Mouse (Mus musculus) forebrain, embryonic 12.5 days (tissue): ENCODE measurements around the gene Olfr1191-ps1. TPM values are rescaled to one million over a fixed set of nuclear protein-coding genes. Genes with fewer than 3 reads are reported as not detected.
"Not testable (repeated sequence)": the region's sequence is repeated elsewhere in the genome, so short reads cannot be mapped to it uniquely, and the experiment has no call there.

Experiments used
- ATAC-seq: fragments of 200-750 bp; cut with Nextera tagmentation; 2 replicates; pipeline ENCODE4 v1.8.0; 2017; ENCODE audit warnings: moderate TSS enrichment; ENCODE audit not compliant: low FRiP score
- H3K27ac ChIP-seq: fragments of 300-500 bp; sonication (generic); 2 replicates; pipeline ENCODE4 v1.5.1; 2016; ENCODE audit warnings: mild to moderate bottlenecking
- H3K27me3 ChIP-seq: fragments of 300-500 bp; sonication (generic); 2 replicates; pipeline ENCODE4 v1.6.1; 2016; ENCODE audit warnings: mild to moderate bottlenecking
- H3K36me3 ChIP-seq: fragments of 300-500 bp; sonication (generic); replicated peaks from 2 replicates; pipeline ENCODE4 v1.6.1; 2016; ENCODE audit warnings: mild to moderate bottlenecking
- H3K4me1 ChIP-seq: fragments of 300-500 bp; sonication (generic); 2 replicates; pipeline ENCODE4 v1.6.1; 2016
- H3K4me2 ChIP-seq: fragments of 300-500 bp; sonication (generic); 2 replicates; pipeline ENCODE4 v1.6.1; 2016; ENCODE audit warnings: mild to moderate bottlenecking, moderate library complexity
- H3K4me3 ChIP-seq: fragments of 300-500 bp; sonication (generic); replicated peaks from 2 replicates; pipeline ENCODE4 v1.5.1; 2016; ENCODE audit warnings: mild to moderate bottlenecking
- H3K9ac ChIP-seq: fragments of 300-500 bp; sonication (generic); 2 replicates; pipeline ENCODE4 v1.6.1; 2016; ENCODE audit warnings: mild to moderate bottlenecking
- H3K9me3 ChIP-seq: fragments of 300-500 bp; sonication (generic); 2 replicates; pipeline ENCODE4 v1.6.1; 2016
- WGBS: fragments of 180-500 bp; shearing (Covaris S2); methylation state at CpG from one replicate; pipeline ENCODE4 v1.1.7; 2016; 5-methylcytosine and 5-hydroxymethylcytosine counted together
- polyA plus RNA-seq: library from polyadenylated mRNA; unstranded; fragments of >200 nt; fragmentation: Nextera tagmentation; extraction: Ambion mirVana; gene quantifications from 2 replicates; pipeline ENCODE4 v1.2.1, GENCODE M21; 2016

The Olfr1191-ps1 gene
- polyA plus RNA-seq = not detected in 2 replicates

DNA sequence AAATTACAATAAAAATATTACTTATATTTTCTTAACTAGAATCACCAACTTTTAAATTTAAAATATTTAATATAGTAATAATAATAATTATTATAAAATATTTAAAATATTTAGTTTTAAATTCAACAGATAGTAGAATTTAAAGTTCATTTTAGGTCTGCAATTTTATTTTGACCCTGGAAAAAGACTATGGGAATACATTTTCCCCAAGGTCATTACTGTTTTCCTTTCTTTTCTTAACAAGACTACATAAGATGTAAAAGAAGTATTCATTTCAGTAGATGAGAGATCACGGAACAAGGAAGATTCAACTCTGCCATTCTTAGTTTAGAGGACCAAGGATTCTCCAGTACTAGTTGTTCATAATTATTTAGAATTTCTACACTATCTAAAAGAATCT, at the start of gene Olfr1191-ps1:
Gene Olfr1191-ps1, plus strand, starts transcription at position 301 of the 400 bp plus-strand sequence.
- H3K4me3 ChIP-seq, H3K27ac ChIP-seq, H3K36me3 ChIP-seq, ATAC-seq, H3K27me3 ChIP-seq, H3K4me2 ChIP-seq, H3K9ac ChIP-seq, H3K9me3 ChIP-seq, H3K4me1 ChIP-seq: not testable (repeated sequence)
- 91% methylated on average over 1 of the region's 1 CpGs for WGBS

DNA sequence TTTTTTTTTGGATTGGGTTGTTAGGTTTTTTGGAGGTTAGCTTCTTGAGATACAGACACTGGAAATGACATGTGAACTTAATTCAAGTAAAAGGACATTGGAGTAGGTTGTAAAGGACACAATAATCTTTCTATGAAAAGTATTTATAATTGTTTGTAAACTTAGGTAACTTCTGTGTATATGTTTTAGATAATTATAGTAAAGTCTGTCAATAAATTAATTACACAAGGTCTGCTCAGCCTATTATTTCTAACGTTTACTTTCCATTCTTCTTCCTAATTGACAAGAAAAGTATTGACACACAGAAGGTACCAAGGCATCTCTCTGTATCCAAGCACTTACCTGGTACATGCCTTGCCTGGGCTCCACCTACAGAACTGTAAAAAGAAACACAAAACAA, 7.9 kb downstream of the Olfr1191-ps1 start, which contains the start of gene Olfr1192-ps1:
Gene Olfr1192-ps1, plus strand, starts transcription at position 301 of the 400 bp plus-strand sequence.
- Histone ChIP-seq H3K4me1 (no peaks in the 10 kb centered on the region), H3K9ac (no peak within 1 kb of the TSS), H3K4me2 (no peak within 1 kb of the TSS), H3K27ac (no peak within 1 kb of the TSS), H3K9me3 (no peaks in the 10 kb centered on the region), H3K4me3 (no peak within 1 kb of the TSS), H3K27me3 (no peaks in the 10 kb centered on the region), H3K36me3 (no peaks in the 10 kb centered on the region)
- 39% methylated on average over 1 of the region's 1 CpGs for WGBS
- ATAC-seq = no peak

DNA sequence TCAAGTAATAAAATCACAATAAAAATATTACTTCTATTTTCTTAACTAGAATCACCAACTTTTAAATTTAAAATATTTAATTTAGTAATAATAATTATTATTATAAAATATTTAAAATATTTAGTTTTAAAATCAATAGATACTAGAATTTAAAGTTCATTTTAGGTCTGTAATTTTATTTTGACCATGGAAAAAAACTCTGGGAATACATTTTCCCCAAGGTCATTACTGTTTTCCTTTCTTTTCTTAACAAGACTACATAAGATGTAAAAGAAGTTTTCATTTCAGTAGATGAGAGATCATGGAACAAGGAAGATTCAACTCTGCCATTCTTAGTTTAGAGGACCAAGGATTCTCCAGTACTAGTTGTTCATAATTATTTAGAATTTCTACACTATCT, 35.0 kb downstream of the Olfr1191-ps1 start, which contains the start of gene Olfr1193:
Gene Olfr1193, plus strand, starts transcription at position 301 of the 400 bp plus-strand sequence.
- ATAC-seq, H3K9me3 ChIP-seq, H3K4me1 ChIP-seq, H3K4me3 ChIP-seq, H3K9ac ChIP-seq, H3K27ac ChIP-seq, H3K36me3 ChIP-seq, H3K27me3 ChIP-seq, H3K4me2 ChIP-seq: not testable (repeated sequence)

DNA sequence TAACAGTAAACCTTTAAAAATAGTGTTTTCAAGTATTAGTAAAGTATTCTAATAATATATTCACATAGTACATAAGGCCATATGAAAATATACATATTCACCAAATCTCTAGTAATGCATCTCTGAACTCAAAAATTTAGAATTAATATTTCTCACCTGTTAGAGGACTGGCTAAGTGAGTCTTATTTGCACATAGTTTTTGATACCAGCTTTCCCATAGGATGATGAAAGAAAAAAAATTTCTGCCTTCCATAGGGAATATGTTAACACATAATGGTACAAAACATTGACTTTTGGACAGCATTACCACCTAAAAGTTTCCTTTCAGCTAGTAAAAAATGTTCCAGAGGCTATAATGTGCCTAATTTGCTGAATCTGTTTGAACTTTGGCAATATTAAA, 48.7 kb downstream of the Olfr1191-ps1 start, which contains the start of gene Olfr1195:
Gene Olfr1195, minus strand, starts transcription at position 101 of the 400 bp plus-strand sequence.
- H3K9ac ChIP-seq = no peak within 1 kb of the TSS
- no peaks in the 10 kb centered on the region for H3K27me3 ChIP-seq
- H3K4me1 ChIP-seq = no peaks in the 10 kb centered on the region
- ATAC-seq = no peak
- H3K36me3 ChIP-seq = no peaks in the 10 kb centered on the region
- H3K27ac ChIP-seq = no peak within 1 kb of the TSS
- no peak within 1 kb of the TSS for H3K4me3 ChIP-seq
- H3K9me3 ChIP-seq = no peaks in the 10 kb centered on the region
- no peak within 1 kb of the TSS for H3K4me2 ChIP-seq

Other genes starting within 250 kb of the Olfr1191-ps1 start
- not detected in 2 replicates for gene Olfr1179, start 234.1 kb upstream of the Olfr1191-ps1 start, polyA plus RNA-seq
- gene Olfr1180, start 221.4 kb upstream of the Olfr1191-ps1 start, polyA plus RNA-seq = not detected in 2 replicates
- gene Olfr1181, start 214.4 kb upstream of the Olfr1191-ps1 start, polyA plus RNA-seq = not detected in 2 replicates
- not detected in 2 replicates for gene Gm13757, start 191.4 kb upstream of the Olfr1191-ps1 start, polyA plus RNA-seq
- not detected in 2 replicates for gene Olfr1183, start 185.7 kb upstream of the Olfr1191-ps1 start, polyA plus RNA-seq
- not detected in 2 replicates for gene Olfr1184, start 156.9 kb upstream of the Olfr1191-ps1 start, polyA plus RNA-seq
- not detected in 2 replicates for gene Olfr1185-ps1, start 147.2 kb upstream of the Olfr1191-ps1 start, polyA plus RNA-seq
- gene Olfr1186, start 122.0 kb upstream of the Olfr1191-ps1 start, polyA plus RNA-seq = not detected in 2 replicates
- not detected in 2 replicates for gene Olfr1188, start 83.6 kb upstream of the Olfr1191-ps1 start, polyA plus RNA-seq
- gene Olfr1189, start 54.1 kb upstream of the Olfr1191-ps1 start, polyA plus RNA-seq = not detected in 2 replicates
- not detected in 2 replicates for gene Olfr1192-ps1, start 8.0 kb downstream of the Olfr1191-ps1 start, polyA plus RNA-seq
- gene Olfr1193, start 35.1 kb downstream of the Olfr1191-ps1 start, polyA plus RNA-seq = not detected in 2 replicates
- gene Olfr1195, start 48.6 kb downstream of the Olfr1191-ps1 start, polyA plus RNA-seq = not detected in 2 replicates
- not detected in 2 replicates for gene Olfr1196, start 64.1 kb downstream of the Olfr1191-ps1 start, polyA plus RNA-seq
- not detected in 2 replicates for gene Olfr1197, start 91.8 kb downstream of the Olfr1191-ps1 start, polyA plus RNA-seq
- gene Olfr1198, start 110.8 kb downstream of the Olfr1191-ps1 start, polyA plus RNA-seq = not detected in 2 replicates
- not detected in 2 replicates for gene Olfr1199, start 119.9 kb downstream of the Olfr1191-ps1 start, polyA plus RNA-seq
- not detected in 2 replicates for gene Olfr1200, start 129.9 kb downstream of the Olfr1191-ps1 start, polyA plus RNA-seq
- gene Olfr1201, start 152.5 kb downstream of the Olfr1191-ps1 start, polyA plus RNA-seq = not detected in 2 replicates
- not detected in 2 replicates for gene Olfr1202, start 174.0 kb downstream of the Olfr1191-ps1 start, polyA plus RNA-seq
- gene Olfr1205, start 189.2 kb downstream of the Olfr1191-ps1 start, polyA plus RNA-seq = not detected in 2 replicates
- gene Olfr1204, start 208.8 kb downstream of the Olfr1191-ps1 start, polyA plus RNA-seq = not detected in 2 replicates
- not detected in 2 replicates for gene Olfr1206, start 222.7 kb downstream of the Olfr1191-ps1 start, polyA plus RNA-seq